Mouse (Mus musculus) lung, adult 18-20 months (tissue): ENCODE data around the gene Fat2.

Experiments
- DNase-seq, 2 experiments: peaks; one replicate each; pipeline ENCODE4 v3.0.0; 2022; ENCODE audit warnings: mixed read lengths in 2 of 2

Fat2 gene

DNA sequence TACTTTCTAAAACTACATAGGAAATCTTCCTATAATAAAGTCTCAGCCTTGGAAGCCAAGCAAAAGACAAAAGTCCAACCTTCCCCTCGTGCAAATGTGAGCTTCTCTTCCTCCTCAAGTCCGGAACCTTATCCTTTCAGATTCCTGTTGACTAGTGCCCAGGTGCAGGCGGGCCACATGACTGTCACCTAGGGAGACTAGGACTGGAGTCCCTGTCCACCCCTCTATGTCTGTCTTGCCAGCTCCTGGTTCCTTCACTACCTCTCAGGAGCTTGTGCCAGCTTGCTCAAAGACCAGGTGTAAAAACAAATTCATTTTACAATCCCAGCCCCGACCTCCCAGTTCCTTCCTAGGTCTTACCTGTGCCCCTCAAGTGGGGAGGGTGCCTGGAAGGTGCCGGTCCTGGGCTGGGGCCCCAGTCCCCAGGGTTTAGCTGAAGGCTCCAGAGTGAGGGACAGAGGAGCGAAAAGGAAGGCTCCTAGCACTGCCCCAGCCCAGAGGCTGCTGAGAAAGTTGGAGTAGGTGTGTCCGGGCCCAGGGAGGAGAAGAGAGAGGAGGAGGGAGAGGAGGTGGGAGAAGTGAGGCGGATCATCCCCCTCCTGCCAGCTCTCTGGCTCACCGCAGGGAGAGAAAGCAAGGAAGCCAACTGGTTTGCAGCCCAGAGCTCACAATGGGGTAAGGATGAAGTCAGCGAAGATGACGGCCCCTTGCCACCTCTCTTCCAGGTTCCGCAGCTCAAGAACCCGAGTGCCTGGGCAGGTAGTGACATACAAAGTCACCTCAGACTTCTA lies at the start of gene Fat2:
Gene Fat2 (minus strand): TSS at position 464 of the 791 bp plus-strand sequence.
- no peak for DNase-seq

DNA sequence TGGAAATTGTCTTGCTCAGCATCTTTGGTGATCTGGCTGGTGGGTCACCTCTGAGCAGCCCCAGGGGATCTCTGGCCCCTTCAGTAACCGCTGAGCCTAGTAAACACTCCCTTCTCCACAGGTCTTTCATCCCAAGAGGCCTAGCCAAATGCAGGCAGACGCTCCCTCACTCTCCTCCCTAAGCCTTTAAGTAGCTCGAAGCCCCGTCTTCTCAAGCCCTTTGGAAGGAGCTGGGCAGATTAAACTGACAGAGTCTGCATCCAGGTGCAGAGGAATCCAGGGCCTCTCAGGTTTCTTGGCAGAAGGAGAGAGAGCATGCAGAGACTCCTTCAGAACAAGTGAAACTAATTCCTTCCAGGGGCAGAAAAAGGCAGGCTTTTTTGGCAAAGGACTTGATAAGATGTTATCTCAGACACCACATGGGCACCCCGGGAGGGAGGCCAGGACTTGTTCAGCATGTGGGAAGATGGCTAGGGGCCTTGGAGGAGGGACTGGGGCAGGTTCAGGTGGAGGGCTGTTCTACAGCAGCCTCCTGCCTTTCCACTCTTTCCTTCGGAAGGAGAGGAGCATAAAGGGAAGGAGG lies 47.2 kb upstream of the Fat2 start:
- DNase-seq, result no peak

DNA sequence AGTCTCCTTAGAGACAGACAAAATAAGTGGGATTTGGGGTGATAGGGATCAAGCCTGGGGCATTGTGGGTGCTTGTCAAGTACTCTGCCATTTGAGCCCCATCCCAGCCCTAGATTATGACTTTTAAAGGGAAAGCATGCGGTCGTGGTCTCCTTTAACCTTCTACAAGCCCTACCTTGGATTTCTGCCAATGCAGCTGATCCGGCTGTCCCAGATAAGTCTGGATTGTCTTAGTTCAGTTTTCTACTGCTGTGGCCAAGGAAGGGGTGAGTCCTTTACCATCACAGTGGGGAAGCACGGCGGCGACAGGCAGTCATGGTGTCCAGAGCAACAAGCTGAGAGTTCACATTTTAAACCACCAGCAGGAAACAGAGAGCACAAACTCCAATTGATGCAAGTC lies 44.5 kb upstream of the Fat2 start:
- no peak for DNase-seq

DNA sequence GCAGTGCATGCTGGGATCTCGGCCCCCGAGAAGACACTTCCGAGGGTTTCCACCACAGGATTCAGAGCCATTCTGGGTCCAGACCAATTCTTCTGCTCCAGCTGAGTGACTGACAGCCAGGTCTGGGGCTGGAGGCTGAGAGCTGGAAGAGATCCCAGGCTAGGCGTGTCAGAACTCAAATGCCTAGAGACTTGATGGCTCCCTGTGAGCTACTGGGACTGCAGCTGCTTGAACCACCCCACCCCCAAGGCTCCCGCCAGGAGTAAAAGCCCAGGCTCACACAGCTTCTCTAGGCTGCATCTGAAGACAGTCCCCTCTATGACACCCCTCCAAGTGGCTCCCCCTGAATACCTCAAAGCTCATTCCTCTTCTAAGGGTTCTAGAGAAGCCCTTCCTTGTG lies 42.0 kb upstream of the Fat2 start:
- DNase-seq, result peak; percentile 68

DNA sequence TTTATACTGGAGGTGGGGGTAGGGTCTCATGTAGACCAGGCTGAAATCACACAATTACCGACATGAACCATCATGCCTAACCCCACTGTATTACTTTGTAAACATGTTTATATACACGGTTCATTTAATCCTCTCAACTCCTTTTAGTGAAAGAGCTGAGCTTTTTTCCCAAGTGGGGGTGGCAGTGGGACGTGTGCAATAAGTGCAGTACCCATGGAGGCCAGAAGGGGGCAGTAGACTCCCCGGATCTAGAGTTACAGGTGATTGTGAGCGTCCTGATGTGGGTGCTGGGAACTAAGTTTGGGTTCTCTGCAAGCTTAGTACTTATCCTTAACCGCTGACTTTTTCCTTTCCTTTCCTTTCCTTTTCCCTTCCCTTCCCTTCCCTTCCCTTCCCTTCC lies 37.5 kb upstream of the Fat2 start:
- DNase-seq, result no peak

DNA sequence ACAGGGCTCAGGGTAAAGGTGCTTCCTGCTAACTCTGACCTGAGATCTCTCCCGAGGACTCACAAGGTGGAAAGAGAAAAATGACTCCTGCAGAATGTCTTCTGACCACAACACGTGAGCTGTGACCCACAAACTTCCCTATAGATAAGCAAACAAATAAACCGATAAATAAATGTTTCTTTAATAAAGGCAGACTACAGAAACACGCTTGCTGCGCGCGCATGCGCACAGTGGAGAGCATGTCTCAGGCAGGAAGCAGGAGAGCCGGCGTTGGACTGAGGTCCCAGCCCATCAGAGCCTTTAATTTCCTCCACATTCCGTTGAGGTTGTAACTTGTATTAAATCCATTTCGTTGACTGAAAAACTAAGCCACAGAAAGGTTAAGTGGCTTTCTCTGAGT lies 37.0 kb upstream of the Fat2 start:
- DNase-seq, result no peak

DNA sequence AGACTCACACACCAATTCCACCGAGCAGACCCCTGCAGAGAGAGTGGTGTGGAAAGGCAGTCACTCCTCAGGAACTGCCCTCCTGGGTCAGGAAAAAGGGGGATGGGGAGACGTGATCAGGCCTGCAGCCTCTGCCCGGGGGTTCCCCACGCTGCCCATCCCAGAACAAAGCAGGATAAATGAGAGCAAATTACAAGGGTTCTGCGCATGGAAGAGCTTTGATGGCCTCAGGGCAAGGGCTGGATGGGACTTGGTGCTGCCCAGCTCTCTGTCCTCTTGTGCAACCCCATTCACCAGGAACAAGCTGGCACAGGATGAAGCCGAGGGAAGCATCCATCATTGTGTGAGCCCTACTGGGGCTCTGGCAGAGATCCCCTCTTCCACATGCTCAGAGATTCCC lies 35.6 kb upstream of the Fat2 start:
- DNase-seq, result no peak

DNA sequence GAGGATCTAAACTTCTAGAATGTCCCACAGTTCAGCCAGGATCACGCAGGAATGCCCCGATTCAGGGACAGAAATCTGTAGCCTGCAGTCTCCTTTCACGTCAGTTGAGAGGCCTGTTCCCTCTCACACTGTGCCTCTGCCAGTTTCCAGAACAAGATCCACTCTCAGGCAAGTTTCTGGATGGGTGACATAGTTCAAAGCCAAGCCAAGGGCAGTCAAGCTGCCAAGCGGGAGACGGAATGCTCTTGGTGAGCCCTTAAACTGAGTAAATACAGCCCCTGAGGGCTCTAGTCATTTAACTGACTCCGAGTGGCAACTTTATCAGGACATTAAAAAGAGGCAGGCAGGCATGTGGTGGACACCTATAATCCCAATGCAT lies 32.7 kb upstream of the Fat2 start:
- peak; percentile 79 to 81 for DNase-seq

DNA sequence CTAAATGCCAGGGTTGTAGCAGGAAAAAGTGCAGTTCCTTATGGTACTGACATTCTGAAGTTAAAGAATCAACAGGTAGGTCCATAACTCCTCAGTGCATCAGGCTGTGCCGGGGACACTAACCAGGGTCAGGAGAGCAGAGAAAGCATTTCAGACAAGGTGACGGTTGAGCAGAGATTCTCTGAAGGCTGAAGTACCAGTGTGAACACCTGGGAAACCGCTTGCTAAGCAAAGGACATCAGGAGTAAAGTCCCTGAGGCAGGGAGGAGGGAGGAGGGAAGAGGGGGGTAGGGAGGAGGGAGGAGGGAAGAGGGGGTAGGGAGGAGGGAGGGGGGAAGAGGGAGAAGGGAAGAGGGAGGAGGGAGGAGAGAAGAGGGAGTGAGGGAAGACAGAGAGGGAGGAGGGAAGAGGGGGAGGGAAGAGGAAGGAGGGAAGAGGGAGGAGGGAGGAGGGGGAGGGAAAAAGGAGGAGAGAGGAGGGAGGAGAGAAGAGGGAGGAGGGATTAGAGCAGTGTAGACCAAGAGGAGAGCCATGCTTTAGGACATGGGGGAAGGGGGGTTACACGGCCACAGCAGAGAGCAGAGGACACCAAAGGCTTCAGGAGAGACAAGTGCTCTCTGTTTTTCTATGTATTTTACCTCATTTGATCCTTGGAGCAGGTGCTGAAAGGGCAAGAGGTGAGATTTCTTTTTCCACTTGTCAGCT lies 32.2 kb upstream of the Fat2 start:
- peak in 1 of 2 experiments; percentile 19 for DNase-seq

DNA sequence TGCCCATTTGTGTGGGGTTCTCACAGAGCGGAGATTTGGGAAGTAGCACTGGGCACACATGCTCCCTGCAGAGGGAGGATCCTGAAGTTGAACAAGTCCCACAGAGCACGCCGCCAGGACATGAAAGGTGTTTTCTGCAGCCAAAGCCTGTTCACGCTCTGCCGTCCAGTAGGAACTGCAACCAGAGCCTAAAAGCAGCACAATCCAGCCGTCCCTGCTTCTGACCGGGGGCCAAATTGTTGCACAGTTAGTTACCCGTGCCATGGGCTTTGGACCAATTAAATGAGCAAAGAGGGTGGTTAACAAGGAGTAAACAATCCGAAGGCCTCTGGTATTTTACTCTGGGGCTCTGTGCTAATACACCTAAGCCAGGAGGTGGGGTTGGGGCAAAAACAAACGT lies 31.4 kb upstream of the Fat2 start:
- peak in 1 of 2 experiments; percentile 15 for DNase-seq

DNA sequence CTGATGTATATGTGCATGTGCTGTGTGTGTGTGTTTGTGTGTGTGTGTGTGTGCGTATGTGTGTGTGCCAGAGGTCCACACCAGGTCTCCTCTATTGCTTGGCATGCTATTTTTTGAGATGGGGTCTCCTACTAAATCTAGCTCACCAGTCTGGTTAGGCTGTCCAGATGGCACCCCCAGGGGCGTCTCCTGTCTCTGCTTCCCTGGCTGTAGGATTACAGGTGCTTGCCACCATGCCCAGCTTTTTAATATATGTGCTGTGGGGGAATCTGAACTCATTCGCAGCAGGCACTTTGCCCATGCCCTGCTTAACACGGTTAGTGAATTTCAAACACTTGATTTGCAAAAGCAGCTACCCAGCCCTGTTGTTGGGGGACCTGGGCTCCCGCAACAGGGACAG lies 29.5 kb upstream of the Fat2 start:
- no peak for DNase-seq

DNA sequence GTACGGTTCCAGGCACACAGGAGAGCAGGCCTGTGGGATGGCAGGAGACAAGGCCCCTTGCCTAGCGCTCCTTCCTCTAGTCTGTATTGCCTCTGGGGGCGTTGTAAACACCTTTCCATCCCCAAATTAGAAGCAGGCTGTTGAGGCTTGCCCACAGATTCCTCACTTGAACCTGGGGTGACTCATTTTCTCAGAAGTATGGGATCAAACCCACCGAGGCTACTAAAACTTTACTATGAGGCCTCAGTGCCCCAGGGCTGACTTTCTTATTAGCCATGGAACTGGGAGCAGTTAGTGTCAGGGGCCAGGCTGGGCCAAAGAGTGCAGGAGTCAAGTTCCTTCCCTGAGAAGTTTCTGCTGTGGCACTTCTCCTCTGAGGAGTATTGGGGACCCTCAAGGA lies 28.9 kb upstream of the Fat2 start:
- DNase-seq, result no peak

DNA sequence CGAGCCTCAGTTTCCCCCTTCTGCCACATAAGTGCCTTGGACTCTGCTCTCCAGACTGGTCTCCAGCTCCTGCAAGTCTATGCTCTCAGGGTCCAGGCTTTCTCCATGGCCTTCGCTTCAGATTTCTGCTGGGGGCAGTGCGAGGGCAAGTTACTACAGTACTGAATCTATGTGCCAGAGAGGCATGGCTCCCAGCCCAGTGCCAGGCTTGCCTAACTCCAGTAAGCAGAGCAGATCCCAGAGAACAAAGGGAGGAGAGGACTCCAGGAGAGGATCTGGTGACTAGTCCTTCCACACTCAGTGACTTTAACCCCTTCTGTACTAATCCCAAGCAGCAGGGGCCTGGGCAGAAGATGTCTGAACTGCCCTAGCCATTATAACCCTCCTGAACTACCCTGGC lies 28.3 kb upstream of the Fat2 start:
- DNase-seq, result peak; percentile 20 to 55

DNA sequence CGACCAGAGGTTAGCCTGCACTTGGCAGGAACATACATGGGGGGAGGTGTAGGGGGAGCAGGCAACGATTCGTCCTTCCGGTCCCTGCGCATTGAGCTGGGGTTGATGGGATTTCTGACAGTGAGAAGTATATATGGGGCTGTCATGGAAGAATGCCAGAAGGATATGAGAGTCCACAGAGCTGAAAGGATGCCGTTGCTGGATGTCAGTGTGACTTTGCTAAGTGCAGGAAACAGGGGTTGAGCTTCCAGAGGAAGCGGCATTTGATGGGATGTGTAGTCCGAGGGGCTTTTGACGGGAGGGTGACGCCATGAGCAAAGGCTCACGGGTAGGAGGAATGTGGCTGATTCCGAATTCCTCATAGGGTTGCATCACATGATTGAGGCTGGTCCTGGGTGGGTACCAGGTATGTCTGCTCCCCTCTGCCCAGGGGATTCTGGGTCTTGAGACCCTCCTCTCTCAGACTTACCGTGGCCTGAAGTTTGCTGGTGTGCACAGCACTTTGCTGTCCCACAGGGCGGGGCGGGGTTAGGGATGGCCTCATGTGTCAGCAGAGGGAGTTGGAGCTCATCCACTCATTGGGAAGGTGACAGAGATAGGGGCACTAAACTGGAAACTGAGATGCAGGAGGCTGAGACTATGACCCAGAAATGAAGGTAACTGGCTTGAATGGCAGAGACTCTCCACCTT lies 21.9 kb upstream of the Fat2 start:
- no peak for DNase-seq

DNA sequence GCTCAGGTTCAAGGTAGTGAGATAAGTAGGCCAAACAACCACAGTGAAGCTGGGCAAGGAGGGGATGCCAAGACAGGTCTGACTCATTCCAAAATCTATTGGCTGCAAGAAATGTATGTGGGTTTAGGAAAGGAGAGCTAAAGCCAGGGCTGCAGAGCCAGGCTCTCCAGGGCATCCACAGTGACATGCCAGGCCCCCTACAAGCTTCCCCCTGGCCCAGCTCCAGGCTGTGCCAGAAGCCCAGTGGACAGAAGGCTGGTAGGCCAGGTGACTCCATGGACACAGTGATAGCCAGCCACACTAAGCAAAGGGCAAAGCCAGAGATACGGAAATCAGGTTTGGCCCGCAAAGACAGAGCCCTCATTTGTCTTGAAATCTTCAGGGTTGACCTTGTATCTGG lies 20.5 kb upstream of the Fat2 start:
- no peak for DNase-seq

DNA sequence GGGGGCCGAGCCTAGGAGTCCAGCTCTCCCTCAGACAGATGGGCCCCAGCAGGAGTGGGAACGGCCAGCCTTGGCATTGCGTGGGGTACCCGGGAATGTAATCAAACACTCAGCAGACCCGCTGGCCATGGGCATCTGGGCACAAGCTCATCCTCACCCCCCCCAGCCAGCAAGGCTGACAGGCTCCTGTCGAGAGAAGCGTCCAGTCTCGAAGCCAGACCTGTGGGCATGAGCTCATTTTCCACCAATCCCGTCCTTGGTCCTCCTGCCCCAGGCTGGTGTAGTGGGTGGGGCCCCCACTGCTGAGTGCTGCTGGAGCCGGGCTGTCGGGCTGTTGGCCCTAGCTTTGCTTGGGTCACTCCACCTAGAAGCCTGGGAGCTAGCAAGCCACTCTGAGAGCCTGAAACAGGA lies 5.6 kb upstream of the Fat2 start:
- DNase-seq, result peak in 1 of 2 experiments; percentile 33

DNA sequence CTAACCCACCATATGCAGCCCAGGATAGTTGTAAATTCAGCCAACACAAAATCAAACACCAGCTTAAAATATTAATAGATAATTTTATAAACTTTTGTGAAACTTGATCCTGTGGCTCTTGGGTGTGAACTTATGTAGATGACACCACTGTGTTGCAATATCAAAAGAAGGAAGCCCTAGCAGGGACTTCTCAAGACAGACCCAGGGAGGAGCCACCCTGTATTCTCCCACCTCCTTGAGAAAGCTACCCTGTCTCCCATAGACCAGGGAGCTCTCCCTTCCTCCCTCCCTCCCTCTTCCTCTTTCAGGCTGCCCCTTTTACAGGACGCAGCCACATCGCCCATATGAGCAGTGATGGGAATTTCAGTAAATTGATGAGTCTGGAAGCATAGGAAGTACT lies 4.4 kb upstream of the Fat2 start:
- DNase-seq, result no peak

DNA sequence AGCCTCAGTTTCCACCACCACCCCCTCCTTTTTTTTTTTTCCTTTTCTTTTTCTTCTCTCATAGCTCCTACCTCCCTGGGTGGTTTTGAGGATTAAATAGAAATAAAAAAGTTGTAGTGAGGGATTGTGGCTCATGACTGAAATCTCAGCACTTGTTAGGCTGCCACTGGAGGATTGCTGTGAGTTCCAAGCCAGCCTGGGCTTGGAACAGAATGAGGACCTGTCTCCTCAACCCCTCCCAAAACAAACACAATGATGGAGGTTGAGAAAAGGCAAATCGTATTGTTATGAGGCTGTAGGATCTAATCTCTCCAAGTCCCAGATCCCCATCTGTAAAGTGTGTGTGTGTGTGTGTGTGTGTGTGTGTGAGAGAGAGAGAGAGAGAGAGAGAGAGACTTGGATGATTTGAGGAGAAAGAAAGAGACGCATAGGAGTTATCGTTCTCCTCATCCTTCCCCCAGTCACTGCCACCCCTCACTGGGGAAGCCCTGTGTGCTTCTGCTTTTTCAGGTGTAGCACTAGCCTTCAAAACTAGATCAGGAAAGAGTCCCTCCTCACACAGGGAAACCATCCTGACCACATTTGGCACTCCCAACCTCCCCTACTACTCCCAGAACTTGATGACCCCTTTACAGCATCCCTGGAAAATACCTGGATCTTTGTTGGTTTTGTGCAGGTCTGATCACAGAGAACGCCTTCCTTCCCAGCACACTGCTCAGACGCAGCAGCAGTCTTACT lies 837 bp upstream of the Fat2 start:
- DNase-seq, result no peak

DNA sequence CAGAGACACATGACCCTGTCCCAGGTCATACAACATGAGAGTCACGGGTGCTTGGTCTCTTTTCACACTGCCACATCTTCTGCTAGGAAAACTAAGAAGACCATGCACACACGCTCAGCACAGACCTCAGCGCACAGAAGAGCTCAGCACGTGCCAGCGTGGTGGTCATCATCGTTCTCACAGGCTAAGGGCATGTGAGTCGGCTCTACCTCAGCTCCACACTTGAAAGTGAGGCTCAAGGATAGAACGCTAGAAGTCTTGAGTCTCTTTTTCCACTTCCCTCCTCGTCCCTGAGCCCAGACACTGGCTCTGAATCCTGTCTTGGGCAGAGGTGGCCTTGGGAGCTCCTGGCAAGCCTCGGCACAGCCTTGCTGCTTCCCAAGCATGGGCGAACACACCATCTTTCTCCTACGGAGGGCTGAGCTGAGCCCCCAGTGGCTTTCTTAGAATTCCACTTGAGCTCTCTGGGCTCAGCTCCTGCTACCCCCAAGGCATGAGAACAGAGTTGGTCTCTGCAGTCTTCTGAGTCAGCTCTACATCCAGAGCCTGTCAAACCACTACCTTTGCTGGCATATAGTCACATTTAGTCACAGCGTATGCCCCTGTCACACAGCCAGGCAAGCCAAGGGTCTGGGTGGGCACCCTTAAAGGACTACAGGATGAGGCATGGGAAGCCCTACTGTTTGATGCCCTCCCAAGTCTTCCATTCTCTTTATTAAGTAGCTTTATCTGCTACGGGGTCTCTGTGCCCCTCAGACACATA lies 869 bp downstream of the Fat2 start:
- no peak for DNase-seq

DNA sequence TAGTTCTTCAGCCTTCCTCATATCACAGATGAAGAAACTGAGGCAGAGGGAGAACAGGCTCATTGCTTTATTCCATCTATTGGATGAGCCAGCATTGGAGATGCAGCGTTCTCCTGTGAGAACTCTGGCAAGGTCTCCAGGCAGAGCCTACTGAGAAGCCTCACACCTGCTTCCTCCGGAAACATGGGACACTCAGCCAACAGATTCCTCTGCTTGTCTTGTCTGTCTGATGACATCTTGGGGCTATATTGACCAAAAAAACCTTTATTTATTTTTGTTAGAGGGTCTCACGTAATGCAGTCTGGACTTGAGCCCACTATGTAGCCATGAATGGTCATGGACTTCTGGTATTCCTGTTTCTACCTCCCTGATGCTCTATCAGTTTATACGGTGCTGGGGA lies 1.8 kb downstream of the Fat2 start:
- DNase-seq, result no peak

DNA sequence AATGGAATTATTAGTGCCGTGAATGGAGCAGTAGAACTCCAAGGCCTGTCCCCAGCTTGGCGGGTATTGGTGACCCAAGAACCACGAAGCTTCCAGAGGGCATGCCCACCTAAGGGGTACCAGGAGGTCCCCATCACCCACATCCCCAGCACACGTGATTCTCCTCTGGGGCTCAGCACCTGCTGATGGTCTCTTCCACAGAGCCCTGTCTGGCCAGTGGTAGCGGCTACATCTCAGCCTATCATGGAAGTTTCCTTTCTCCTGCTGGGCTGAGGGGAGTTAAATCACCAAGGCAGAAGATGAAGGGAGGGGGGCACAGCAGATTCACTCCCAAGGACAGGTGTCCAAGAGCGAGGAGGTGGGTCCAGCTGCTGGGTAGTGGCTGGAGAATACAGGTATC lies 2.3 kb downstream of the Fat2 start:
- no peak for DNase-seq
